Mouse (Mus musculus): ENCODE results near the gene Rhox8.
"Not testable (repeated sequence)": the region's sequence is repeated elsewhere in the genome, so short reads cannot be mapped to it uniquely, and the experiment has no call there.

Gene Rhox8

GRCm38 (mm10) chrX:37878844-37879243 lies at the start of gene Rhox8:
Gene Rhox8 (minus strand): TSS chrX:37878944.
- DNase-seq: no peak

DNA sequence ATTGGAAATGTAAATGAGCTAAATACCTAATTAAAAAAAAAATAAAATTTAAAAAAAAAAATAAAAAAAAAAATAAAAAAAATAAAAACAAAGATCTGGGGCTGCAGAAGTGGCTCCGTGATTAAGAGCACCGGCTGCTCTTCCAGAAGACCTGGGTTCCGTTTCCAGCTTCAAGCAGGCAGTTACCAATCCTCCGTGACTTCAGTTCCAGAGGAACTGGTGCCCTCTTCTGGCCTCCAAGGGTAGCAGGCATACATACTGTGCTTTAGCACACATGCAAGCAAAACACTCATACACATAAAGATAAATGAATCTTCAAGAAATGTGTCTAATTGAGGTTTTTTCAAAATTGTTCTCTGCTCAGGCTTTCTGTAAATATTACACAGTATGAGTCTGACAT lies 37.6 kb upstream of the Rhox8 start:
- no peak for DNase-seq

- DNase-seq: no peak
Measured at GRCm38 (mm10) chrX:37908581-37908980, 29.8 kb upstream of the Rhox8 start.

DNA sequence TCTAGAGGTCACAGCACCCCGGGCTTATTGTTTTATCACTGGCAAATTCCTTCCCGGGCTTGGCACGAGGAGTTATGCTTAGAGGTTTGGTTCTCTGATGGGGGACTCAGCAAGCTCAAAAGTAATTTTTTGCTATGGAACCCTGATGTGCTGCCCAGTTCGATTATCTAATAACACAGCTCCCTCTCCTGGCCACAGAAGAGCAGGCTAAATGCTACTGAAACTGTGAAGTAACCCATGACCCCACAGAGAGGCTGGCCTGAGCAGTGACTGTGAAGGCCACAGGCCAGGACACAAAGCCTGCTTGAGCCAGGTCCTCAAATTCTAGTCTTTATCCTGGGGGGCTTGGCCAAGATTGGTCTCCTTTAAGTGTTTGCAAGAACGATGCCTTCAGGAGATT lies 25.0 kb upstream of the Rhox8 start:
- DNase-seq: no peak

DNA sequence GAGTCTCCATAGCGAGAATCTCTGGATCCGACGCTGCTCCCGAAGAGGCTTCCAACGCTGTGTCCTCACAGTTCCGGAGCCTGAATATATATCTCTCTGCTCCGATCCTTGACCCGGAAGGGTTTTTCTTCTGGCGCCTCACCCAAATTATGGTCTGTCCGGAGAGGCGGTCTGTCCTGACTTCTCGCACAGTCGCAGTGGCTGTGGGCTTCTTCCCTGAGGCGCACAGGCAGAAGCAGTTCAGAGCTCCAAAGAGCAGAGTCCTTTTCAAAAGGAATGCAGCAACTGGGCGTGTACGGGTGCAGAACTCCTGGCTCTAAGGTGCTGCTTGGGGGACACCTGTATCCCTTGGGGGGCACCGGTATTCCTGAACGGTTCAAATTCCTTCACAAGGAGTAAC lies 22.9 kb upstream of the Rhox8 start, which contains the start of gene Rhox9:
TSS of gene Rhox9 (minus strand) at position 101 of the 400 bp plus-strand sequence.
- DNase-seq: not testable (repeated sequence)

GRCm38 (mm10) chrX:37897132-37897531 lies 18.4 kb upstream of the Rhox8 start, which contains the start of gene Rhox7b:
Gene Rhox7b (minus strand): TSS chrX:37897232.
- DNase-seq: not testable (repeated sequence)

DNA sequence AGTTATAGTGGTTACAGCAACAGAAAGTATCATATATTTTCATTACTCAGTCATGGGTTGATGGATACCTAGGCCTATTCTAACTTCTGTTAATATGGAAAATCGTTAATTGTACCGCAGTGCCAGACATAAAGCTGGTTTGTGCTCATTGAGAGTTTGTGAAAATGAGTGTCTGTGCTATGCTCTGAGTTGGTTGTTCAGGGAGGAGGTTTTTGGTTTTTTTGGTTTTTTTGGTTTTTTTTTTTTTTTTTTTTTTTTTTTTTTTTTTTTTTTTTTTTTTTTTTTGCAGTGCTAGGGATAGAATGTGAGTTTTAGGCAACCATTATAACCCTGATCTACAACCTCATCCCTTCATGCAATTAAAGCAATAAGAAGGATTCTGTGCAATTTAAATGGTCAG lies 7.1 kb downstream of the Rhox8 start:
- no peak for DNase-seq

DNA sequence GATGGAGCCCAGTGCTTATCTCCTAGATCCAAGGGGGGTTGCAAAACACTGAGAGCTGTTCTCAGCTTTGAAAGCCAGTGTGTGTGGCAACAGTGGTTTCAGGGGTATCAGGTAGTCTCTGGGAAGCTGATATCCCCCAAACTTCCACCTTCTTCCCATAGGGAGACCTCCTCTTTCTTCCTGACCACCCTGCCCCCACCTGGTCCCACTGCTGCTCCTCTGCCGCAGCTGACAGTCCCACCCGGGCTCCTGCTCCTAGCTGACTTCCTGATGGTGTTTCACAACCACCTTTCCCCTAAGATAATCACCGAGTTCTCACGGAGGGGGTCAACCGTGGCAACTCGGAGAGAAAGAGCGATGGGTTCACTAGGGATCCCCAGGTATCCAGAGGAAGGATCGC lies 47.4 kb downstream of the Rhox8 start, which contains the start of gene Rhox7a:
TSS of gene Rhox7a (plus strand) at position 301 of the 400 bp plus-strand sequence.
- not testable (repeated sequence) for DNase-seq

DNA sequence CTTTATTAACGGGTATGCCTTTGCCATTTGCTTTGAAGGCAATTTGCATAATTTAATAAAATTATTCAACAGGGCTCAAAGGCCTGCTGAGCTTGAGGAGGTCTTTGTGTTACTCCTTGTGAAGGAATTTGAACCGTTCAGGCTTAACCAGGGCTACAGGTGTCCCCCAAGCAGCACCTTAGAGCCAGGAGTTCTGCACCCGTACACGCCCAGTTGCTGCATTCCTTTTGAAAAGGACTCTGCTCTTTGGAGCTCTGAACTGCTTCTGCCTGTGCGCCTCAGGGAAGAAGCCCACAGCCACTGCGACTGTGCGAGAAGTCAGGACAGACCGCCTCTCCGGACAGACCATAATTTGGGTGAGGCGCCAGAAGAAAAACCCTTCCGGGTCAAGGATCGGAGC lies 52.1 kb downstream of the Rhox8 start, which contains the start of gene Rhox6:
TSS of gene Rhox6 (plus strand) at position 301 of the 400 bp plus-strand sequence.
- not testable (repeated sequence) for DNase-seq

Measured in right cerebral cortex, postnatal 4 days (tissue).